8 mouse cellular contexts compared by ENCODE assay signal in the genomic region with DNA sequence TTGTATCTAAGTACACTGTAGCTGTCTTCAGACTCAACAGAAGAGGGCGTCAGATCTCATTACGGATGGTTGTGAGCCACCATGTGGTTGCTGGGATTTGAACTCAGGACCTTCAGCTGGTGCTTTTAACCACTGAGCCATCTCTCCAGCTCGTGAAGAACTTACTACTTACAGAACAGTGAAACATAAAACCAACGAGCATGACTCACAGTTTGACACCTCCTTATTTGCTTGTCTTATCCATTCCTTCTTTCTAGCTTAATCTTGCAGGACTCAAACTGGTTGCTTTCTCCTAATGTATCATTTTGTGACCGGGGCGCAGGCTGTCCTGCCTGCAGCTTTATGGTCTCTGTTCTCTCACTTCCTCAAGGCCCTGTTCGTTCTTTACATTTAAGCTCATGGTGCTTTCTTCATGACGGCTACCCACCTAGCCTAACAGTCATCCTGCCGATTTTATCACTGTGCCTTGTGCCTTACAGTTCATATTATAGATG. TPM values are rescaled to one million over a fixed set of nuclear protein-coding genes. Genes with fewer than 3 reads are reported as not detected.
A peak's percentile ranks its signal among the peaks of the same experiment; 100 is the strongest.
DNase-seq lines count a peak whose midpoint lies in the region; ATAC-seq and TF ChIP-seq lines count a peak whose summit lies in the region.

No protein-coding gene starts in this region.

- in situ Hi-C loops in CH12.LX (cut with MboI; ENCODE audit: low pct_ligation_motif_present, low pct_unique_long_range_greater_than_20kb, low sequenced_read_pairs): no loop called here

- no peaks in the 10 kb centered on the region for H3K27me3 ChIP-seq in hindbrain, embryonic 10.5 days (ENCODE audit: insufficient read depth, poor library complexity, severe bottlenecking)
- no peaks in the 10 kb centered on the region for H3K27me3 ChIP-seq in hindbrain, embryonic 16.5 days (replicated peaks; ENCODE audit: control insufficient read depth, insufficient read depth, low read length)
- no peaks in the 10 kb centered on the region for H3K27me3 ChIP-seq in CH12.LX (replicated peaks)
- H3K27me3 ChIP-seq in forebrain, embryonic 10.5 days (ENCODE audit: poor library complexity, severe bottlenecking): no peaks in the 10 kb centered on the region
- no peaks in the 10 kb centered on the region for H3K27me3 ChIP-seq in liver, embryonic 16.5 days (ENCODE audit: control insufficient read depth, insufficient read depth, low read depth, low read length)

- no peak overlapping the region for H3K4me2 ChIP-seq in hindbrain, embryonic 16.5 days (ENCODE audit: low read length)
- H3K4me2 ChIP-seq in CH12.LX (ENCODE audit: insufficient read depth, low read depth, poor library complexity, severe bottlenecking): peak overlapping the region; percentile 77
- H3K4me2 ChIP-seq in liver, embryonic 16.5 days (ENCODE audit: low read depth, low read length): peak overlapping the region; percentile 84

- peak overlapping the region; percentile 96 for H3K27ac ChIP-seq in hindbrain, embryonic 10.5 days
- H3K27ac ChIP-seq in hindbrain, embryonic 16.5 days (ENCODE audit: low read depth, low read length): no peak overlapping the region
- H3K27ac ChIP-seq in CH12.LX (ENCODE audit: insufficient read depth, low read depth): peak overlapping the region; percentile 12; the same call in 1 of the 2 replicates
- H3K27ac ChIP-seq in forebrain, embryonic 10.5 days: peak overlapping the region; percentile 94
- H3K27ac ChIP-seq in liver, embryonic 16.5 days (ENCODE audit: low read length): peak overlapping the region; percentile 100

- peaks cover 4% of the 10 kb centered on the region; the same call in 1 of the 2 replicates for H3K79me2 ChIP-seq in CH12.LX (replicated peaks; ENCODE audit: control insufficient read depth, extremely low read depth, insufficient read depth, poor library complexity, severe bottlenecking)

- peak in 1 of 2 experiments; percentile 43; a peak in 1 of 4 replicates for TF ChIP-seq CTCF in CH12.LX (conservative IDR thresholded peaks at IDR 0.05 in 1 of 2, IDR thresholded peaks at IDR 0.05 in 1 of 2; ENCODE audit: low read depth in 2 of 2, low read length in 2 of 2)

- ATAC-seq in hindbrain, embryonic 16.5 days: no peak
- no peak for ATAC-seq in liver, embryonic 16.5 days (ENCODE audit: low read depth)
- ATAC-seq in megakaryocyte-erythroid progenitor cell, adult 5-6 weeks (replicated peaks; ENCODE audit: low FRiP score, low TSS enrichment, poor library complexity, severe bottlenecking): no peak

- WGBS in hindbrain, embryonic 10.5 days: 84% methylated on average over 9 of the region's 9 CpGs
- WGBS in hindbrain, embryonic 16.5 days: 80% methylated on average over 9 of the region's 9 CpGs
- 78% methylated on average over 9 of the region's 9 CpGs for WGBS in forebrain, embryonic 10.5 days
- WGBS in liver, embryonic 16.5 days (ENCODE audit: insufficient replicate concordance): 49% methylated on average over 9 of the region's 9 CpGs

- no peak overlapping the region for H3K9ac ChIP-seq in hindbrain, embryonic 16.5 days (ENCODE audit: low read depth, low read length)
- H3K9ac ChIP-seq in CH12.LX (ENCODE audit: insufficient read depth, low read depth): peak overlapping the region; percentile 74
- peak overlapping the region; percentile 72 for H3K9ac ChIP-seq in liver, embryonic 16.5 days (ENCODE audit: low read depth, low read length)

- no peaks in the 10 kb centered on the region for H3K36me3 ChIP-seq in hindbrain, embryonic 10.5 days
- H3K36me3 ChIP-seq in hindbrain, embryonic 16.5 days (ENCODE audit: control insufficient read depth, insufficient read depth, low read length): no peaks in the 10 kb centered on the region
- H3K36me3 ChIP-seq in CH12.LX (replicated peaks in 1 of 2; ENCODE audit: control insufficient read depth in 1 of 2, insufficient read depth in 1 of 2, low read length in 1 of 2): no peaks in the 10 kb centered on the region
- H3K36me3 ChIP-seq in forebrain, embryonic 10.5 days (replicated peaks): no peaks in the 10 kb centered on the region
- no peaks in the 10 kb centered on the region for H3K36me3 ChIP-seq in liver, embryonic 16.5 days (ENCODE audit: control insufficient read depth, insufficient read depth)

- no peak for TF ChIP-seq EP300 in CH12.LX (IDR thresholded peaks at IDR 0.05; ENCODE audit: low read length)

- TF ChIP-seq RAD21 in CH12.LX (IDR thresholded peaks at IDR 0.05; ENCODE audit: low read depth, low read length): no peak; the same call in 1 of the 2 replicates

- H3K4me3 ChIP-seq in hindbrain, embryonic 10.5 days: peak overlapping the region; percentile 92
- H3K4me3 ChIP-seq in hindbrain, embryonic 16.5 days (ENCODE audit: low read length): no peak overlapping the region
- peak overlapping the region in 2 of 3 experiments; percentile 61 to 92 for H3K4me3 ChIP-seq in CH12.LX (replicated peaks in 1 of 3; ENCODE audit: low read depth in 2 of 3, low read length in 2 of 3, poor library complexity in 1 of 3)
- H3K4me3 ChIP-seq in forebrain, embryonic 10.5 days: peak overlapping the region; percentile 94
- H3K4me3 ChIP-seq in liver, embryonic 16.5 days (ENCODE audit: low read depth, low read length): peak overlapping the region; percentile 97

- no peaks in the 10 kb centered on the region for H3K9me3 ChIP-seq in hindbrain, embryonic 10.5 days
- no peaks in the 10 kb centered on the region for H3K9me3 ChIP-seq in hindbrain, embryonic 16.5 days (ENCODE audit: control insufficient read depth, low read length)
- no peaks in the 10 kb centered on the region for H3K9me3 ChIP-seq in CH12.LX (replicated peaks; ENCODE audit: low read length)
- no peaks in the 10 kb centered on the region for H3K9me3 ChIP-seq in forebrain, embryonic 10.5 days
- no peaks in the 10 kb centered on the region for H3K9me3 ChIP-seq in liver, embryonic 16.5 days (replicated peaks; ENCODE audit: control insufficient read depth, low read length)

- TF ChIP-seq POLR2A in CH12.LX (IDR thresholded peaks at IDR 0.05; ENCODE audit: low read depth, low read length): no peak

- no peak for DNase-seq in hindbrain, embryonic 10.5 days (ENCODE audit: low spot score)
- peak; percentile 34 for DNase-seq in CH12.LX (ENCODE audit: extremely low read depth)
- no peak for DNase-seq in forebrain, embryonic 10.5 days (ENCODE audit: extremely low spot score, low spot score)
- DNase-seq in gastrocnemius, adult 8-10 months (ENCODE audit: low spot score in 2 of 2): no peak
- no peak for DNase-seq in adrenal gland, postnatal 25 days

- H3K4me1 ChIP-seq in hindbrain, embryonic 10.5 days (replicated peaks): peaks cover 24% of the 10 kb centered on the region
- H3K4me1 ChIP-seq in hindbrain, embryonic 16.5 days (ENCODE audit: control insufficient read depth, insufficient read depth, low read depth, low read length): peaks cover 14% of the 10 kb centered on the region
- peaks cover 3 to 23% of the 10 kb centered on the region in 2 experiments for H3K4me1 ChIP-seq in CH12.LX (ENCODE audit: control insufficient read depth in 1 of 2, insufficient read depth in 2 of 2)
- peaks cover 25% of the 10 kb centered on the region for H3K4me1 ChIP-seq in forebrain, embryonic 10.5 days
- H3K4me1 ChIP-seq in liver, embryonic 16.5 days (ENCODE audit: control insufficient read depth, low read depth, low read length): peaks cover 19% of the 10 kb centered on the region

- dilution Hi-C loops in CH12.LX (cut with MboI; ENCODE audit: extremely low pct_ligation_motif_present, extremely low pct_unique_long_range_greater_than_20kb, low sequenced_read_pairs): no loop called here

TF ChIP-seq in CH12.LX, 34 proteins besides CTCF, POLR2A, EP300 and RAD21 (continues in another document):
- TF ChIP-seq SIN3A (IDR thresholded peaks at IDR 0.05; ENCODE audit: low read length): peak; percentile 23; the same call in 1 of the 2 replicates
- no peak for TF ChIP-seq KAT2A (IDR thresholded peaks at IDR 0.05; ENCODE audit: insufficient replicate concordance, low read length)
- no peak for TF ChIP-seq JUN (IDR thresholded peaks at IDR 0.05; ENCODE audit: insufficient read depth, low read depth, low read length)
- no peak; the same call in none of the 2 replicates for TF ChIP-seq HCFC1 (IDR thresholded peaks at IDR 0.05; ENCODE audit: low read depth, low read length)
- TF ChIP-seq CHD2 (IDR thresholded peaks at IDR 0.05; ENCODE audit: low read length): no peak
- TF ChIP-seq POLR2AphosphoS2 (IDR thresholded peaks at IDR 0.05; ENCODE audit: low read depth, low read length): no peak
- no peak for TF ChIP-seq RCOR1 (conservative IDR thresholded peaks at IDR 0.05; ENCODE audit: low read depth, low read length)
- TF ChIP-seq MAX (IDR thresholded peaks at IDR 0.05; ENCODE audit: low read length): 0 out of 2 replicates have a peak, but pooled peaks have one; percentile 44
- TF ChIP-seq PAX5 (IDR thresholded peaks at IDR 0.05; ENCODE audit: low read length): no peak

RNA-seq across cellular contexts. Expression of gene Cdk19, which starts 8.1 kb away (rescaled TPM):
- polyA plus RNA-seq in hindbrain, embryonic 10.5 days (2016; fragmentation: Nextera tagmentation; extraction: Ambion mirVana): 5.2 and 7.0 TPM in 2 replicates
- polyA plus RNA-seq in hindbrain, embryonic 16.5 days (2015; fragmentation: Nextera tagmentation; extraction: Ambion mirVana): 9.6 and 11.0 TPM in 2 replicates
- total RNA-seq in CH12.LX (2012; rRNA removed) (2.0 and 3.3 TPM in 2 replicates), CH12.LX (2014; rRNA removed) (4.7 and 4.8 TPM in 2 replicates)
- 3.4 and 4.0 TPM in 2 replicates for polyA plus RNA-seq in CH12.LX (2012; ENCODE audit: insufficient read length, low read depth)
- polyA plus RNA-seq in forebrain, embryonic 10.5 days (2016; fragmentation: Nextera tagmentation; extraction: Ambion mirVana): 3.8 and 4.7 TPM in 2 replicates
- polyA plus RNA-seq in liver, embryonic 16.5 days (2015; fragmentation: Nextera tagmentation; extraction: Ambion mirVana): 2.7 and 3.1 TPM in 2 replicates
- 16.6 and 17.4 TPM in 2 replicates for total RNA-seq in megakaryocyte-erythroid progenitor cell, adult 5-6 weeks (2014; fragmentation: Nextera tagmentation)
- 24.0 and 25.4 TPM in 2 replicates for total RNA-seq in megakaryocyte-erythroid progenitor cell, adult 5-6 weeks (2017)
- 10 to 100 TPM in 2 of 4 experiments, 1 to 10 TPM in 2; 6.8 to 35.5 (median 20.0) TPM for total RNA-seq in gastrocnemius, adult 8-10 months (2022)
- 14.1 and 19.0 TPM in 2 replicates for total RNA-seq in adrenal gland, postnatal 25 days (2021)

RNA-seq across cellular contexts. Expression of gene Amd1, which starts 45.5 kb away (rescaled TPM):
- 59.0 and 74.9 TPM in 2 replicates for polyA plus RNA-seq in hindbrain, embryonic 10.5 days (2016; fragmentation: Nextera tagmentation; extraction: Ambion mirVana)
- polyA plus RNA-seq in hindbrain, embryonic 16.5 days (2015; fragmentation: Nextera tagmentation; extraction: Ambion mirVana): 35.5 and 40.4 TPM in 2 replicates
- 88.3 and 133 TPM in 2 replicates for total RNA-seq in CH12.LX (2012; rRNA removed)
- 266 and 267 TPM in 2 replicates for total RNA-seq in CH12.LX (2014; rRNA removed)
- 128 and 165 TPM in 2 replicates for polyA plus RNA-seq in CH12.LX (2012; ENCODE audit: insufficient read length, low read depth)
- 93.7 and 96.8 TPM in 2 replicates for polyA plus RNA-seq in forebrain, embryonic 10.5 days (2016; fragmentation: Nextera tagmentation; extraction: Ambion mirVana)
- polyA plus RNA-seq in liver, embryonic 16.5 days (2015; fragmentation: Nextera tagmentation; extraction: Ambion mirVana): 33.5 and 37.6 TPM in 2 replicates
- 196 and 233 TPM in 2 replicates for total RNA-seq in megakaryocyte-erythroid progenitor cell, adult 5-6 weeks (2014; fragmentation: Nextera tagmentation)
- total RNA-seq in megakaryocyte-erythroid progenitor cell, adult 5-6 weeks (2017): 272 and 286 TPM in 2 replicates
- total RNA-seq in gastrocnemius, adult 8-10 months (2022): 100 to 1,000 TPM; 105 to 912 (median 433) TPM
- total RNA-seq in adrenal gland, postnatal 25 days (2021): 41.1 and 55.9 TPM in 2 replicates
